Mouse (Mus musculus) hindbrain, embryonic 11.5 days (tissue): ENCODE data around the gene Dgki. TPM values are rescaled to one million over a fixed set of nuclear protein-coding genes. Genes with fewer than 3 reads are reported as not detected.
A peak's percentile ranks its signal among the peaks of the same experiment; 100 is the strongest.

ENCODE experiments used
- ATAC-seq: fragments of 200-750 bp; cut with Nextera tagmentation; 2 replicates; pipeline ENCODE4 v1.8.0; 2017; ENCODE audit warnings: mild to moderate bottlenecking, moderate TSS enrichment, moderate library complexity; ENCODE audit not compliant: low FRiP score
- DNase-seq: peaks from one replicate; pipeline ENCODE4 v3.0.0-alpha.2; 2015; ENCODE audit warnings: low spot score
- H3K27ac ChIP-seq: fragments of 300-500 bp; sonication (generic); 2 replicates; pipeline ENCODE4 v1.5.1; 2014; ENCODE audit warnings: mild to moderate bottlenecking, low read depth, low read length
- H3K27me3 ChIP-seq: fragments of 300-500 bp; sonication (generic); 2 replicates; pipeline ENCODE4 v1.6.1; 2014; ENCODE audit warnings: mild to moderate bottlenecking, low read length, moderate library complexity, mixed read lengths; ENCODE audit not compliant: control insufficient read depth, insufficient read depth
- H3K36me3 ChIP-seq: fragments of 300-500 bp; sonication (generic); 2 replicates; pipeline ENCODE4 v1.6.1; 2014; ENCODE audit warnings: mild to moderate bottlenecking, low read length, moderate library complexity, mixed read lengths; ENCODE audit not compliant: control insufficient read depth, insufficient read depth
- H3K4me1 ChIP-seq: fragments of 300-500 bp; sonication (generic); replicated peaks from 2 replicates; pipeline ENCODE4 v1.6.1; 2014; ENCODE audit warnings: low read length, mixed read lengths; ENCODE audit not compliant: control insufficient read depth, insufficient read depth
- H3K4me2 ChIP-seq: fragments of 300-500 bp; sonication (generic); replicated peaks from 2 replicates; pipeline ENCODE4 v1.6.1; 2014; ENCODE audit warnings: mild to moderate bottlenecking, low read depth, low read length
- H3K4me3 ChIP-seq: fragments of 300-500 bp; sonication (generic); 2 replicates; pipeline ENCODE4 v1.5.1; 2014; ENCODE audit warnings: low read depth, low read length
- H3K9ac ChIP-seq: fragments of 300-500 bp; sonication (generic); 2 replicates; pipeline ENCODE4 v1.6.1; 2014; ENCODE audit warnings: low read depth, low read length
- H3K9me3 ChIP-seq: fragments of 300-500 bp; sonication (generic); 2 replicates; pipeline ENCODE4 v1.6.1; 2016; ENCODE audit warnings: low read length; ENCODE audit not compliant: control insufficient read depth
- whole genome bisulfite sequencing: fragments of 180-500 bp; shearing (Covaris S2); extraction: QIAGEN DNeasy Blood & Tissue Kit; methylation state at CpG from one replicate; pipeline ENCODE4 v1.1.7; 2014; 5-methylcytosine and 5-hydroxymethylcytosine counted together
- polyA plus RNA-seq: library from polyadenylated mRNA; unstranded; fragments of >200 nt; fragmentation: Nextera tagmentation; extraction: Ambion mirVana; gene quantifications from 2 replicates; pipeline ENCODE4 v1.2.1, GENCODE M21; 2014

Gene Dgki
- polyA plus RNA-seq, 1 experiment from 2014 or later: 2.6 TPM

GRCm38 (mm10) chr6:37310601-37311000 lies 10.6 kb upstream of the Dgki start:
- ATAC-seq (no peak), DNase-seq (no peak)
- no peak overlapping the region for H3K27ac ChIP-seq
- no peaks in the 10 kb centered on the region for H3K4me1 ChIP-seq
- WGBS: 96% methylated on average over 4 of the region's 4 CpGs
- no peak overlapping the region for H3K4me3 ChIP-seq
- H3K9ac ChIP-seq: no peak overlapping the region
- H3K9me3 ChIP-seq: no peaks in the 10 kb centered on the region
- H3K4me2 ChIP-seq: no peak overlapping the region
- H3K27me3 ChIP-seq: no peaks in the 10 kb centered on the region
- H3K36me3 ChIP-seq: no peaks in the 10 kb centered on the region

GRCm38 (mm10) chr6:37306616-37307015 lies 6.6 kb upstream of the Dgki start:
- Histone ChIP-seq H3K4me1 (no peaks in the 10 kb centered on the region), H3K9ac (no peak overlapping the region), H3K4me2 (no peak overlapping the region), H3K27ac (no peak overlapping the region), H3K36me3 (no peaks in the 10 kb centered on the region), H3K4me3 (no peak overlapping the region), H3K27me3 (peaks cover under 1% of the 10 kb centered on the region; the same call in 1 of the 2 replicates), H3K9me3 (no peaks in the 10 kb centered on the region)
- ATAC-seq (no peak), DNase-seq (no peak)
- WGBS: 100% methylated on average over 1 of the region's 1 CpGs

- Histone ChIP-seq H3K9me3 (no peaks in the 10 kb centered on the region), H3K27ac (no peak overlapping the region), H3K9ac (peak overlapping the region; percentile 75), H3K4me3 (peak overlapping the region; percentile 73), H3K4me1 (0 out of 2 replicates have a peak, but pooled peaks cover 5% of the 10 kb centered on the region), H3K36me3 (no peaks in the 10 kb centered on the region), H3K4me2 (peak overlapping the region; percentile 94), H3K27me3 (peaks cover 20% of the 10 kb centered on the region; the same call in 1 of the 2 replicates)
- 13% methylated on average over 13 of the region's 13 CpGs for WGBS
- no peak for DNase-seq
- ATAC-seq: no peak; the same call in 1 of the 2 replicates
Measured at GRCm38 (mm10) chr6:37300492-37300891, 508 bp upstream of the Dgki start.

- Histone ChIP-seq H3K27me3 (peaks cover 20% of the 10 kb centered on the region; the same call in 1 of the 2 replicates), H3K36me3 (no peaks in the 10 kb centered on the region), H3K4me3 (peak overlapping the region; percentile 73), H3K4me1 (0 out of 2 replicates have a peak, but pooled peaks cover 5% of the 10 kb centered on the region), H3K9me3 (no peaks in the 10 kb centered on the region), H3K9ac (no peak overlapping the region), H3K4me2 (peak overlapping the region; percentile 94), H3K27ac (no peak overlapping the region)
- 49% methylated on average over 4 of the region's 4 CpGs for WGBS
- DNase-seq (peak; percentile 25), ATAC-seq (no peak)
Measured at GRCm38 (mm10) chr6:37298982-37299381, 1.0 kb downstream of the Dgki start.

GRCm38 (mm10) chr6:37297744-37298482 lies 2.1 kb downstream of the Dgki start:
- ATAC-seq (peak; percentile 27; the same call in 1 of the 2 replicates), DNase-seq (no peak)
- H3K27me3 ChIP-seq: peaks cover 20% of the 10 kb centered on the region; the same call in 1 of the 2 replicates
- H3K36me3 ChIP-seq: no peaks in the 10 kb centered on the region
- 0 out of 2 replicates have a peak, but pooled peaks cover 5% of the 10 kb centered on the region for H3K4me1 ChIP-seq
- H3K4me3 ChIP-seq: no peak overlapping the region
- 44% methylated on average over 8 of the region's 8 CpGs for WGBS
- no peak overlapping the region for H3K9ac ChIP-seq
- H3K4me2 ChIP-seq: no peak overlapping the region
- no peaks in the 10 kb centered on the region for H3K9me3 ChIP-seq
- no peak overlapping the region for H3K27ac ChIP-seq

- Histone ChIP-seq H3K27me3 (no peaks in the 10 kb centered on the region), H3K9me3 (no peaks in the 10 kb centered on the region), H3K9ac (no peak overlapping the region), H3K4me2 (no peak overlapping the region), H3K4me3 (no peak overlapping the region), H3K27ac (no peak overlapping the region), H3K36me3 (no peaks in the 10 kb centered on the region), H3K4me1 (no peaks in the 10 kb centered on the region)
- ATAC-seq (no peak), DNase-seq (no peak)
- 86% methylated on average over 2 of the region's 2 CpGs for WGBS
Measured at GRCm38 (mm10) chr6:37292068-37292467, 7.9 kb downstream of the Dgki start.

- Histone ChIP-seq H3K4me3 (no peak overlapping the region), H3K27me3 (no peaks in the 10 kb centered on the region), H3K4me2 (no peak overlapping the region), H3K4me1 (no peaks in the 10 kb centered on the region), H3K9me3 (no peaks in the 10 kb centered on the region), H3K9ac (no peak overlapping the region), H3K36me3 (no peaks in the 10 kb centered on the region), H3K27ac (no peak overlapping the region)
- ATAC-seq (no peak), DNase-seq (no peak)
- 93% methylated on average over 1 of the region's 1 CpGs for WGBS
Measured at GRCm38 (mm10) chr6:37291171-37291570, 8.8 kb downstream of the Dgki start.

- H3K27me3 ChIP-seq: no peaks in the 10 kb centered on the region
- no peak overlapping the region for H3K27ac ChIP-seq
- H3K9ac ChIP-seq: no peak overlapping the region
- H3K9me3 ChIP-seq: no peaks in the 10 kb centered on the region
- DNase-seq (no peak), ATAC-seq (no peak)
- H3K36me3 ChIP-seq: no peaks in the 10 kb centered on the region
- no peak overlapping the region for H3K4me2 ChIP-seq
- H3K4me3 ChIP-seq: no peak overlapping the region
- WGBS: 92% methylated on average over 3 of the region's 3 CpGs
- no peaks in the 10 kb centered on the region for H3K4me1 ChIP-seq
Measured at GRCm38 (mm10) chr6:37290691-37291090, 9.3 kb downstream of the Dgki start.

GRCm38 (mm10) chr6:37286134-37286533 lies 13.8 kb downstream of the Dgki start:
- Histone ChIP-seq H3K9me3 (no peaks in the 10 kb centered on the region), H3K27ac (no peak overlapping the region), H3K4me3 (no peak overlapping the region), H3K9ac (no peak overlapping the region), H3K4me2 (no peak overlapping the region), H3K27me3 (no peaks in the 10 kb centered on the region), H3K36me3 (no peaks in the 10 kb centered on the region), H3K4me1 (no peaks in the 10 kb centered on the region)
- WGBS: 90% methylated on average over 4 of the region's 4 CpGs
- no peak for DNase-seq
- no peak for ATAC-seq
